Mouse (Mus musculus): ENCODE measurements around the gene Nr0b1. TPM values are rescaled to one million over a fixed set of nuclear protein-coding genes. Genes with fewer than 3 reads are reported as not detected.
A peak's percentile ranks its signal among the peaks of the same experiment; 100 is the strongest.

The Nr0b1 gene
- polyA plus RNA-seq (2014; fragmentation: Nextera tagmentation; extraction: Ambion mirVana), result 0.16 and 0.78 TPM in 2 replicates

DNA sequence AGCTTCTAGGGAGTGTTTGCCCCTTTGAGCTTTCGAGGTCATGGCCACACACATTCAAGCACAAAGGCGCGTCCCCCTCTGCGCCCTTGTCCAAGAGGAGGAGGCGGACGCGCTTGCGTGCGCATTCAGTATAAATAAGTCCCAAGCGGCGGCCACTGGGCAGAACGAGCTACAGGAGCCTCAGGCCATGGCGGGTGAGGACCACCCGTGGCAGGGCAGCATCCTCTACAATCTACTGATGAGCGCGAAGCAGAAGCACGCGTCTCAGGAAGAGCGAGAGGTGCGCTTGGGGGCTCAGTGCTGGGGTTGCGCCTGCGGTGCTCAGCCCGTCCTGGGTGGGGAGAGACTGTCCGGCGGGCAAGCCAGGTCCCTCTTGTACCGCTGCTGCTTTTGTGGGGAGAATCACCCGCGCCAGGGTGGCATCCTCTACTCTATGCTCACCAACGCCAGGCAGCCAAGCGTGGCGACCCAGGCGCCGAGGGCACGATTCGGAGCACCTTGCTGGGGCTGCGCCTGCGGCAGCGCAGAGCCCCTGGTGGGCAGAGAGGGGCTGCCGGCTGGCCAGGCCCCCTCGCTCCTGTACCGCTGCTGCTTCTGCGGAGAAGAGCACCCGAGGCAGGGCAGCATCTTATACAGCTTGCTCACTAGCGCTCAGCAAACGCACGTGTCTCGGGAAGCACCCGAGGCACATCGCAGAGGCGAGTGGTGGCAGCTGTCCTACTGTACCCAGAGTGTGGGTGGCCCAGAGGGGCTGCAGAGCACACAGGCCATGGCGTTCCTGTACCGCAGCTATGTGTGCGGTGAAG lies at the start of gene Nr0b1:
Gene Nr0b1, plus strand, starts transcription at position 151 of the 806 bp plus-strand sequence.
- WGBS, result 23% methylated on average over 53 of the region's 53 CpGs
- peak; percentile 27 for DNase-seq
- Histone ChIP-seq H3K27me3 (ENCODE audit: control insufficient read depth, insufficient read depth, low read length) (no peaks in the 10 kb centered on the region), H3K4me1 (ENCODE audit: control insufficient read depth, insufficient read depth, low read length) (no peaks in the 10 kb centered on the region), H3K4me2 (ENCODE audit: low read length) (peak within 1 kb of the TSS; percentile 72), H3K4me3 (replicated peaks; ENCODE audit: low read depth, low read length) (peak within 1 kb of the TSS; percentile 39), H3K9me3 (ENCODE audit: control insufficient read depth, low read length) (no peaks in the 10 kb centered on the region), H3K36me3 (ENCODE audit: control insufficient read depth, insufficient read depth, low read length) (no peaks in the 10 kb centered on the region), H3K27ac (replicated peaks; ENCODE audit: low read depth, low read length) (no peak within 1 kb of the TSS), H3K9ac (replicated peaks; ENCODE audit: low read length) (no peak within 1 kb of the TSS; the same call in 1 of the 2 replicates)
- peak; percentile 53 for ATAC-seq (ENCODE audit: low FRiP score, low TSS enrichment)

- Histone ChIP-seq H3K9me3 (ENCODE audit: control insufficient read depth, low read length) (no peaks in the 10 kb centered on the region), H3K27me3 (ENCODE audit: control insufficient read depth, insufficient read depth, low read length) (no peaks in the 10 kb centered on the region), H3K36me3 (ENCODE audit: control insufficient read depth, insufficient read depth, low read length) (no peaks in the 10 kb centered on the region), H3K4me2 (ENCODE audit: low read length) (no peak overlapping the region), H3K4me3 (replicated peaks; ENCODE audit: low read depth, low read length) (no peak overlapping the region), H3K27ac (replicated peaks; ENCODE audit: low read depth, low read length) (no peak overlapping the region), H3K9ac (replicated peaks; ENCODE audit: low read length) (no peak overlapping the region), H3K4me1 (ENCODE audit: control insufficient read depth, insufficient read depth, low read length) (no peaks in the 10 kb centered on the region)
- ATAC-seq (ENCODE audit: low FRiP score, low TSS enrichment), result no peak
- no peak for DNase-seq
- 84% methylated on average over 2 of the region's 2 CpGs for WGBS
These were observed 4.3 kb upstream of the Nr0b1 start for GRCm38 (mm10) chrX:86187250-86187649.

- WGBS, result 22% methylated on average over 25 of the region's 25 CpGs
- Histone ChIP-seq H3K9ac (replicated peaks; ENCODE audit: low read length) (no peak overlapping the region), H3K4me1 (ENCODE audit: control insufficient read depth, insufficient read depth, low read length) (no peaks in the 10 kb centered on the region), H3K4me3 (replicated peaks; ENCODE audit: low read depth, low read length) (peak overlapping the region; percentile 39), H3K27me3 (ENCODE audit: control insufficient read depth, insufficient read depth, low read length) (no peaks in the 10 kb centered on the region), H3K9me3 (ENCODE audit: control insufficient read depth, low read length) (no peaks in the 10 kb centered on the region), H3K36me3 (ENCODE audit: control insufficient read depth, insufficient read depth, low read length) (no peaks in the 10 kb centered on the region), H3K27ac (replicated peaks; ENCODE audit: low read depth, low read length) (no peak overlapping the region), H3K4me2 (ENCODE audit: low read length) (peak overlapping the region; percentile 72)
- DNase-seq (peak; percentile 6), ATAC-seq (ENCODE audit: low FRiP score, low TSS enrichment) (no peak)
These were observed 943 bp downstream of the Nr0b1 start for GRCm38 (mm10) chrX:86192420-86192994.

- Histone ChIP-seq H3K9me3 (ENCODE audit: control insufficient read depth, low read length) (no peaks in the 10 kb centered on the region), H3K4me1 (ENCODE audit: control insufficient read depth, insufficient read depth, low read length) (no peaks in the 10 kb centered on the region), H3K4me3 (replicated peaks; ENCODE audit: low read depth, low read length) (no peak overlapping the region), H3K4me2 (ENCODE audit: low read length) (no peak overlapping the region), H3K27ac (replicated peaks; ENCODE audit: low read depth, low read length) (no peak overlapping the region), H3K9ac (replicated peaks; ENCODE audit: low read length) (no peak overlapping the region), H3K27me3 (ENCODE audit: control insufficient read depth, insufficient read depth, low read length) (no peaks in the 10 kb centered on the region), H3K36me3 (ENCODE audit: control insufficient read depth, insufficient read depth, low read length) (no peaks in the 10 kb centered on the region)
- ATAC-seq (ENCODE audit: low FRiP score, low TSS enrichment) (no peak), DNase-seq (no peak)
- 28% methylated on average over 4 of the region's 4 CpGs for WGBS
These were observed 1.8 kb downstream of the Nr0b1 start for GRCm38 (mm10) chrX:86193386-86193785.

- Histone ChIP-seq H3K4me2 (ENCODE audit: low read length) (no peak overlapping the region), H3K27me3 (ENCODE audit: control insufficient read depth, insufficient read depth, low read length) (no peaks in the 10 kb centered on the region), H3K9ac (replicated peaks; ENCODE audit: low read length) (no peak overlapping the region), H3K4me1 (ENCODE audit: control insufficient read depth, insufficient read depth, low read length) (no peaks in the 10 kb centered on the region), H3K9me3 (ENCODE audit: control insufficient read depth, low read length) (no peaks in the 10 kb centered on the region), H3K27ac (replicated peaks; ENCODE audit: low read depth, low read length) (no peak overlapping the region), H3K36me3 (ENCODE audit: control insufficient read depth, insufficient read depth, low read length) (no peaks in the 10 kb centered on the region), H3K4me3 (replicated peaks; ENCODE audit: low read depth, low read length) (no peak overlapping the region)
- no CpG with 5 or more reads among the region's 1 CpGs for WGBS
- no peak for DNase-seq
- ATAC-seq (ENCODE audit: low FRiP score, low TSS enrichment), result no peak
These were observed 45.7 kb downstream of the Nr0b1 start for GRCm38 (mm10) chrX:86237246-86237645.

Other genes with a start within 250 kb of the Nr0b1 start
- not detected in 2 replicates for gene Samt3, start 147.6 kb upstream of the Nr0b1 start, polyA plus RNA-seq (2014; fragmentation: Nextera tagmentation; extraction: Ambion mirVana)
- not detected in 2 replicates for gene Mageb4, start 113.3 kb downstream of the Nr0b1 start, polyA plus RNA-seq (2014; fragmentation: Nextera tagmentation; extraction: Ambion mirVana)